In genomic region chr13:23532262-23533075, GRCm38 (mm10) we compare ENCODE assay signal across 8 mouse cellular contexts. TPM values are rescaled to one million over a fixed set of nuclear protein-coding genes. Genes with fewer than 3 reads are reported as not detected.
DNase-seq lines count a peak whose midpoint lies in the region; ATAC-seq and TF ChIP-seq lines count a peak whose summit lies in the region.

No protein-coding gene starts in this region.

- no peak for ATAC-seq in lung, postnatal 0 days
- ATAC-seq in intestine, postnatal 0 days = no peak
- ATAC-seq in neural tube, embryonic 13.5 days (ENCODE audit: low read depth) = no peak
- no peak for ATAC-seq in cerebellum, adult (ENCODE audit: insufficient number of reproducible peaks, low FRiP score, low TSS enrichment)

- no peak overlapping the region for H3K9ac ChIP-seq in lung, postnatal 0 days (replicated peaks; ENCODE audit: low read depth)
- no peak overlapping the region; the same call in 1 of the 2 replicates for H3K9ac ChIP-seq in intestine, postnatal 0 days (ENCODE audit: low read depth, low read length)
- peak overlapping the region; percentile 85 for H3K9ac ChIP-seq in neural tube, embryonic 13.5 days

- peak overlapping the region; percentile 97 for H3K27ac ChIP-seq in lung, postnatal 0 days (ENCODE audit: low read length)
- H3K27ac ChIP-seq in intestine, postnatal 0 days (ENCODE audit: low read depth, low read length) = 0 out of 2 replicates have a peak overlapping the region, but pooled peaks have one; percentile 96
- H3K27ac ChIP-seq in neural tube, embryonic 13.5 days (replicated peaks) = peak overlapping the region; percentile 96; the same call in 1 of the 2 replicates

- no peaks in the 10 kb centered on the region for H3K36me3 ChIP-seq in lung, postnatal 0 days (ENCODE audit: insufficient read depth, low read length)
- no peaks in the 10 kb centered on the region for H3K36me3 ChIP-seq in intestine, postnatal 0 days (ENCODE audit: control insufficient read depth, insufficient read depth)
- H3K36me3 ChIP-seq in neural tube, embryonic 13.5 days = no peaks in the 10 kb centered on the region

- 11% methylated on average over 9 of the region's 9 CpGs for WGBS in lung, postnatal 0 days
- 17% methylated on average over 9 of the region's 9 CpGs for WGBS in intestine, postnatal 0 days
- 23% methylated on average over 9 of the region's 9 CpGs for WGBS in neural tube, embryonic 13.5 days

- H3K4me1 ChIP-seq in lung, postnatal 0 days (ENCODE audit: insufficient read depth, low read depth, low read length) = peaks cover 21% of the 10 kb centered on the region; the same call in 1 of the 2 replicates
- H3K4me1 ChIP-seq in intestine, postnatal 0 days (replicated peaks; ENCODE audit: control insufficient read depth, insufficient read depth, low read length) = peaks cover 3% of the 10 kb centered on the region; the same call in 1 of the 2 replicates
- H3K4me1 ChIP-seq in neural tube, embryonic 13.5 days (replicated peaks) = peaks cover 58% of the 10 kb centered on the region

- peak overlapping the region; percentile 64 for H3K4me2 ChIP-seq in lung, postnatal 0 days (replicated peaks; ENCODE audit: low read depth, low read length)
- H3K4me2 ChIP-seq in intestine, postnatal 0 days (replicated peaks; ENCODE audit: low read depth) = peak overlapping the region; percentile 74
- H3K4me2 ChIP-seq in neural tube, embryonic 13.5 days = peak overlapping the region; percentile 74

- peak overlapping the region; percentile 55; the same call in 1 of the 2 replicates for H3K4me3 ChIP-seq in lung, postnatal 0 days (ENCODE audit: low read depth, low read length)
- peak overlapping the region; percentile 49 for H3K4me3 ChIP-seq in intestine, postnatal 0 days (ENCODE audit: low read depth, low read length)
- peak overlapping the region; percentile 59 for H3K4me3 ChIP-seq in neural tube, embryonic 13.5 days

- H3K9me3 ChIP-seq in lung, postnatal 0 days (ENCODE audit: low read length) = no peaks in the 10 kb centered on the region
- H3K9me3 ChIP-seq in intestine, postnatal 0 days (ENCODE audit: control insufficient read depth) = no peaks in the 10 kb centered on the region
- H3K9me3 ChIP-seq in neural tube, embryonic 13.5 days = no peaks in the 10 kb centered on the region

- TF ChIP-seq CTCF in lung, postnatal 0 days (IDR thresholded peaks at IDR 0.05) = no peak
- TF ChIP-seq CTCF in intestine, postnatal 0 days (IDR thresholded peaks at IDR 0.05; ENCODE audit: low read depth) = no peak

- no peaks in the 10 kb centered on the region for H3K27me3 ChIP-seq in lung, postnatal 0 days (replicated peaks; ENCODE audit: insufficient read depth, low read length)
- H3K27me3 ChIP-seq in intestine, postnatal 0 days (replicated peaks; ENCODE audit: control insufficient read depth, insufficient read depth, low read length) = no peaks in the 10 kb centered on the region
- no peaks in the 10 kb centered on the region for H3K27me3 ChIP-seq in neural tube, embryonic 13.5 days

- TF ChIP-seq EP300 in lung, postnatal 0 days (IDR thresholded peaks at IDR 0.05) = no peak

- DNase-seq in lung, postnatal 0 days (ENCODE audit: low spot score) = no peak
- DNase-seq in lung, postnatal 14 days = no peak
- DNase-seq in embryo, embryonic 9.5 days (ENCODE audit: extremely low spot score) = peak; percentile 71
- no peak for DNase-seq in layer of hippocampus, adult 9-10 months (ENCODE audit: low spot score)
- DNase-seq in layer of hippocampus, postnatal 25 days (ENCODE audit: extremely low spot score in 1 of 2, low spot score in 1 of 2) = no peak

RNA-seq across cellular contexts. Expression of gene Hist1h2af, which starts 1.2 kb away (rescaled TPM):
- polyA plus RNA-seq in lung, postnatal 0 days (2015; fragmentation: Nextera tagmentation; extraction: Ambion mirVana) = 1.3 and 1.7 TPM in 2 replicates
- 2.7 and 3.0 TPM in 2 replicates for polyA plus RNA-seq in intestine, postnatal 0 days (2015; fragmentation: Nextera tagmentation; extraction: Ambion mirVana)
- 0.95 TPM in 1 of 2 replicates, not detected in the other for polyA plus RNA-seq in neural tube, embryonic 13.5 days (2015; fragmentation: Nextera tagmentation; extraction: Ambion mirVana)
- 10 to 100 TPM in 1 of 2 experiments, 1 to 10 TPM in 1; 7.8 to 12.2 TPM for total RNA-seq in layer of hippocampus, postnatal 25 days (2021)

RNA-seq across cellular contexts. Expression of gene Hist1h4h, which starts 1.6 kb away (rescaled TPM):
- 5.5 and 7.0 TPM in 2 replicates for polyA plus RNA-seq in lung, postnatal 0 days (2015; fragmentation: Nextera tagmentation; extraction: Ambion mirVana)
- 6.1 and 8.1 TPM in 2 replicates for polyA plus RNA-seq in intestine, postnatal 0 days (2015; fragmentation: Nextera tagmentation; extraction: Ambion mirVana)
- polyA plus RNA-seq in neural tube, embryonic 13.5 days (2015; fragmentation: Nextera tagmentation; extraction: Ambion mirVana) = 2.4 and 2.6 TPM in 2 replicates
- 100 to 1,000 TPM; 289 to 367 TPM for total RNA-seq in layer of hippocampus, postnatal 25 days (2021)

RNA-seq across cellular contexts. Expression of gene Hist1h3g, which starts 2.8 kb away (rescaled TPM):
- 0.30 and 0.80 TPM in 2 replicates for polyA plus RNA-seq in lung, postnatal 0 days (2015; fragmentation: Nextera tagmentation; extraction: Ambion mirVana)
- 1.2 and 2.1 TPM in 2 replicates for polyA plus RNA-seq in intestine, postnatal 0 days (2015; fragmentation: Nextera tagmentation; extraction: Ambion mirVana)
- polyA plus RNA-seq in neural tube, embryonic 13.5 days (2015; fragmentation: Nextera tagmentation; extraction: Ambion mirVana) = 1.1 and 1.3 TPM in 2 replicates
- 1 to 10 TPM; 3.6 to 5.7 TPM for total RNA-seq in layer of hippocampus, postnatal 25 days (2021)

RNA-seq across cellular contexts. Expression of gene Hist1h2bh, which starts 10.7 kb away (rescaled TPM):
- 0.12 TPM in 1 of 2 replicates, not detected in the other for polyA plus RNA-seq in lung, postnatal 0 days (2015; fragmentation: Nextera tagmentation; extraction: Ambion mirVana)
- polyA plus RNA-seq in intestine, postnatal 0 days (2015; fragmentation: Nextera tagmentation; extraction: Ambion mirVana) = 0.18 and 0.23 TPM in 2 replicates
- 0.61 TPM in 1 of 2 replicates, not detected in the other for polyA plus RNA-seq in neural tube, embryonic 13.5 days (2015; fragmentation: Nextera tagmentation; extraction: Ambion mirVana)
- total RNA-seq in layer of hippocampus, postnatal 25 days (2021) = 1 to 10 TPM in 1 of 2 experiments, under 1 TPM in 1; 0.94 to 1.1 TPM

RNA-seq across cellular contexts. Expression of gene Hist1h3f, which starts 11.4 kb away (rescaled TPM):
- 0.32 and 0.33 TPM in 2 replicates for polyA plus RNA-seq in lung, postnatal 0 days (2015; fragmentation: Nextera tagmentation; extraction: Ambion mirVana)
- 0.37 TPM in 1 of 2 replicates, not detected in the other for polyA plus RNA-seq in intestine, postnatal 0 days (2015; fragmentation: Nextera tagmentation; extraction: Ambion mirVana)
- polyA plus RNA-seq in neural tube, embryonic 13.5 days (2015; fragmentation: Nextera tagmentation; extraction: Ambion mirVana) = not detected in 2 replicates
- 10 to 100 TPM; 15.7 to 16.5 TPM for total RNA-seq in layer of hippocampus, postnatal 25 days (2021)
